Mouse (Mus musculus) hindbrain, embryonic 11.5 days (tissue): ENCODE results near the gene Smarcd1. TPM values are rescaled to one million over a fixed set of nuclear protein-coding genes. Genes with fewer than 3 reads are reported as not detected.

Experiments
- ATAC-seq: fragments of 200-750 bp; cut with Nextera tagmentation; 2 replicates; pipeline ENCODE4 v1.8.0; 2017; ENCODE audit warnings: mild to moderate bottlenecking, moderate TSS enrichment, moderate library complexity; ENCODE audit not compliant: low FRiP score
- DNase-seq: peaks from one replicate; pipeline ENCODE4 v3.0.0-alpha.2; 2015; ENCODE audit warnings: low spot score
- H3K27ac ChIP-seq: fragments of 300-500 bp; sonication (generic); 2 replicates; pipeline ENCODE4 v1.5.1; 2014; ENCODE audit warnings: mild to moderate bottlenecking, low read depth, low read length
- H3K27me3 ChIP-seq: fragments of 300-500 bp; sonication (generic); 2 replicates; pipeline ENCODE4 v1.6.1; 2014; ENCODE audit warnings: mild to moderate bottlenecking, low read length, moderate library complexity, mixed read lengths; ENCODE audit not compliant: control insufficient read depth, insufficient read depth
- H3K36me3 ChIP-seq: fragments of 300-500 bp; sonication (generic); 2 replicates; pipeline ENCODE4 v1.6.1; 2014; ENCODE audit warnings: mild to moderate bottlenecking, low read length, moderate library complexity, mixed read lengths; ENCODE audit not compliant: control insufficient read depth, insufficient read depth
- H3K4me1 ChIP-seq: fragments of 300-500 bp; sonication (generic); replicated peaks from 2 replicates; pipeline ENCODE4 v1.6.1; 2014; ENCODE audit warnings: low read length, mixed read lengths; ENCODE audit not compliant: control insufficient read depth, insufficient read depth
- H3K4me2 ChIP-seq: fragments of 300-500 bp; sonication (generic); replicated peaks from 2 replicates; pipeline ENCODE4 v1.6.1; 2014; ENCODE audit warnings: mild to moderate bottlenecking, low read depth, low read length
- H3K4me3 ChIP-seq: fragments of 300-500 bp; sonication (generic); 2 replicates; pipeline ENCODE4 v1.5.1; 2014; ENCODE audit warnings: low read depth, low read length
- H3K9ac ChIP-seq: fragments of 300-500 bp; sonication (generic); 2 replicates; pipeline ENCODE4 v1.6.1; 2014; ENCODE audit warnings: low read depth, low read length
- H3K9me3 ChIP-seq: fragments of 300-500 bp; sonication (generic); 2 replicates; pipeline ENCODE4 v1.6.1; 2016; ENCODE audit warnings: low read length; ENCODE audit not compliant: control insufficient read depth
- WGBS: fragments of 180-500 bp; shearing (Covaris S2); extraction: QIAGEN DNeasy Blood & Tissue Kit; methylation state at CpG from one replicate; pipeline ENCODE4 v1.1.7; 2014; 5-methylcytosine and 5-hydroxymethylcytosine counted together
- polyA plus RNA-seq: library from polyadenylated mRNA; unstranded; fragments of >200 nt; fragmentation: Nextera tagmentation; extraction: Ambion mirVana; gene quantifications from 2 replicates; pipeline ENCODE4 v1.2.1, GENCODE M21; 2014

Smarcd1 gene
- polyA plus RNA-seq, 1 experiment from 2014 or later: 99.1 TPM

- H3K27ac ChIP-seq: no peak overlapping the region
- H3K4me2 ChIP-seq: no peak overlapping the region
- H3K4me3 ChIP-seq: no peak overlapping the region
- DNase-seq: no peak
- no peaks in the 10 kb centered on the region; the same call in 1 of the 2 replicates for H3K36me3 ChIP-seq
- ATAC-seq: no peak
- WGBS: 92% methylated on average over 2 of the region's 2 CpGs
- H3K9ac ChIP-seq: no peak overlapping the region
- H3K4me1 ChIP-seq: no peaks in the 10 kb centered on the region; the same call in 1 of the 2 replicates
- no peaks in the 10 kb centered on the region for H3K9me3 ChIP-seq
- H3K27me3 ChIP-seq: no peaks in the 10 kb centered on the region
These were observed 29.2 kb downstream of the Smarcd1 start for GRCm38 (mm10) chr15:99731167-99731566.

- Histone ChIP-seq H3K36me3 (no peaks in the 10 kb centered on the region; the same call in 1 of the 2 replicates), H3K4me1 (no peaks in the 10 kb centered on the region), H3K4me3 (no peak overlapping the region), H3K27me3 (no peaks in the 10 kb centered on the region), H3K9me3 (no peaks in the 10 kb centered on the region), H3K27ac (no peak overlapping the region), H3K9ac (no peak overlapping the region), H3K4me2 (no peak overlapping the region)
- ATAC-seq: no peak
- DNase-seq: no peak
- 86% methylated on average over 3 of the region's 3 CpGs for WGBS
These were observed 29.7 kb downstream of the Smarcd1 start for GRCm38 (mm10) chr15:99731678-99732077.

GRCm38 (mm10) chr15:99733186-99733585 lies 31.3 kb downstream of the Smarcd1 start:
- Histone ChIP-seq H3K9me3 (no peaks in the 10 kb centered on the region), H3K9ac (no peak overlapping the region), H3K4me3 (no peak overlapping the region), H3K36me3 (no peaks in the 10 kb centered on the region), H3K4me2 (no peak overlapping the region), H3K27ac (no peak overlapping the region), H3K27me3 (no peaks in the 10 kb centered on the region), H3K4me1 (no peaks in the 10 kb centered on the region)
- ATAC-seq (no peak), DNase-seq (no peak)
- 97% methylated on average over 5 of the region's 5 CpGs for WGBS

- Histone ChIP-seq H3K9me3 (no peaks in the 10 kb centered on the region), H3K27ac (no peak overlapping the region), H3K9ac (no peak overlapping the region), H3K4me1 (no peaks in the 10 kb centered on the region), H3K4me2 (no peak overlapping the region), H3K4me3 (no peak overlapping the region), H3K36me3 (no peaks in the 10 kb centered on the region), H3K27me3 (no peaks in the 10 kb centered on the region)
- 95% methylated on average over 2 of the region's 2 CpGs for WGBS
- DNase-seq (no peak), ATAC-seq (no peak)
These were observed 33.7 kb downstream of the Smarcd1 start for GRCm38 (mm10) chr15:99735631-99736030.

- H3K27ac ChIP-seq: no peak overlapping the region
These were observed 34.7 kb downstream of the Smarcd1 start for GRCm38 (mm10) chr15:99736675-99737074.

GRCm38 (mm10) chr15:99740229-99740628 lies 38.3 kb downstream of the Smarcd1 start:
- Histone ChIP-seq H3K9me3 (no peaks in the 10 kb centered on the region), H3K4me2 (no peak overlapping the region), H3K36me3 (no peaks in the 10 kb centered on the region), H3K27me3 (no peaks in the 10 kb centered on the region), H3K4me3 (no peak overlapping the region), H3K9ac (no peak overlapping the region), H3K4me1 (no peaks in the 10 kb centered on the region), H3K27ac (no peak overlapping the region)
- no peak for DNase-seq
- no peak for ATAC-seq
- WGBS: 94% methylated on average over 4 of the region's 4 CpGs

More at GRCm38 (mm10) chr15:99736675-99737074, 34.7 kb downstream of the Smarcd1 start:
- Histone ChIP-seq H3K4me1 (no peaks in the 10 kb centered on the region), H3K4me2 (no peak overlapping the region), H3K9me3 (no peaks in the 10 kb centered on the region), H3K4me3 (no peak overlapping the region), H3K27me3 (no peaks in the 10 kb centered on the region), H3K9ac (no peak overlapping the region), H3K36me3 (no peaks in the 10 kb centered on the region)
- DNase-seq (no peak), ATAC-seq (no peak)
- WGBS: 92% methylated on average over 11 of the region's 11 CpGs

GRCm38 (mm10) chr15:99754204-99754603 lies 52.3 kb downstream of the Smarcd1 start:
- 90% methylated on average over 3 of the region's 3 CpGs for WGBS
- Histone ChIP-seq H3K27me3 (no peaks in the 10 kb centered on the region), H3K9ac (no peak overlapping the region), H3K4me3 (no peak overlapping the region), H3K4me2 (no peak overlapping the region), H3K36me3 (no peaks in the 10 kb centered on the region), H3K27ac (no peak overlapping the region), H3K9me3 (no peaks in the 10 kb centered on the region), H3K4me1 (no peaks in the 10 kb centered on the region)
- DNase-seq (no peak), ATAC-seq (no peak)

Other genes starting within 250 kb of the Smarcd1 start
- gene Nckap5l, start 244.4 kb upstream of the Smarcd1 start, polyA plus RNA-seq: 9.3 and 10.2 TPM in 2 replicates
- gene Bcdin3d, start 227.4 kb upstream of the Smarcd1 start, polyA plus RNA-seq: 17.1 and 18.1 TPM in 2 replicates
- 0.97 and 2.3 TPM in 2 replicates for gene Faim2, start 174.0 kb upstream of the Smarcd1 start, polyA plus RNA-seq
- not detected in 2 replicates for gene Aqp2, start 123.1 kb upstream of the Smarcd1 start, polyA plus RNA-seq
- 0.28 and 0.36 TPM in 2 replicates for gene Aqp5, start 111.3 kb upstream of the Smarcd1 start, polyA plus RNA-seq
- gene Aqp6, start 100.7 kb upstream of the Smarcd1 start, polyA plus RNA-seq: 1.0 and 1.7 TPM in 2 replicates
- 161 and 202 TPM in 2 replicates for gene Racgap1, start 50.5 kb upstream of the Smarcd1 start, polyA plus RNA-seq
- gene Asic1, start 31.8 kb upstream of the Smarcd1 start, polyA plus RNA-seq: 14.4 and 21.0 TPM in 2 replicates
- gene Gm17349, start 3.4 kb downstream of the Smarcd1 start, polyA plus RNA-seq: not detected in 2 replicates
- 0.25 and 0.36 TPM in 2 replicates for gene Gpd1, start 15.4 kb downstream of the Smarcd1 start, polyA plus RNA-seq
- gene Cox14, start 23.5 kb downstream of the Smarcd1 start, polyA plus RNA-seq: 148 and 163 TPM in 2 replicates
- gene Cers5, start 70.8 kb downstream of the Smarcd1 start, polyA plus RNA-seq: 61.6 and 66.6 TPM in 2 replicates
- 30.8 and 31.8 TPM in 2 replicates for gene Lima1, start 173.3 kb downstream of the Smarcd1 start, polyA plus RNA-seq